Mouse (Mus musculus) midbrain, embryonic 11.5 days (tissue): ENCODE data around the gene Tiparp. TPM values are rescaled to one million over a fixed set of nuclear protein-coding genes. Genes with fewer than 3 reads are reported as not detected.

ENCODE experiments used
- ATAC-seq: fragments of 200-750 bp; cut with Nextera tagmentation; 2 replicates; pipeline ENCODE4 v1.8.0; 2017; ENCODE audit warnings: moderate TSS enrichment, moderate library complexity; ENCODE audit not compliant: low FRiP score
- DNase-seq: peaks from one replicate; pipeline ENCODE4 v3.0.0; 2015; ENCODE audit warnings: low spot score; ENCODE audit errors: missing footprints
- H3K27ac ChIP-seq: fragments of 300-500 bp; sonication (generic); 2 replicates; pipeline ENCODE4 v1.5.1; 2014; ENCODE audit warnings: low read depth, low read length
- H3K27me3 ChIP-seq: fragments of 300-500 bp; sonication (generic); 2 replicates; pipeline ENCODE4 v1.6.1; 2014; ENCODE audit warnings: mild to moderate bottlenecking, low read length, moderate library complexity, mixed read lengths; ENCODE audit not compliant: control insufficient read depth, insufficient read depth
- H3K36me3 ChIP-seq: fragments of 300-500 bp; sonication (generic); 2 replicates; pipeline ENCODE4 v1.6.1; 2014; ENCODE audit warnings: mild to moderate bottlenecking, low read length, moderate library complexity, mixed read lengths; ENCODE audit not compliant: control insufficient read depth, insufficient read depth
- H3K4me1 ChIP-seq: fragments of 300-500 bp; sonication (generic); 2 replicates; pipeline ENCODE4 v1.6.1; 2014; ENCODE audit warnings: low read length; ENCODE audit not compliant: control insufficient read depth, insufficient read depth
- H3K4me2 ChIP-seq: fragments of 300-500 bp; sonication (generic); 2 replicates; pipeline ENCODE4 v1.6.1; 2014; ENCODE audit warnings: mild to moderate bottlenecking, moderate library complexity
- H3K4me3 ChIP-seq: fragments of 300-500 bp; sonication (generic); 2 replicates; pipeline ENCODE4 v1.5.1; 2014; ENCODE audit warnings: low read depth, low read length
- H3K9ac ChIP-seq: fragments of 300-500 bp; sonication (generic); 2 replicates; pipeline ENCODE4 v1.6.1; 2014; ENCODE audit warnings: low read length
- H3K9me3 ChIP-seq: fragments of 300-500 bp; sonication (generic); 2 replicates; pipeline ENCODE4 v1.6.1; 2016; ENCODE audit warnings: low read length; ENCODE audit not compliant: control insufficient read depth
- WGBS: fragments of 180-500 bp; shearing (Covaris S2); extraction: QIAGEN DNeasy Blood & Tissue Kit; methylation state at CpG from one replicate; pipeline ENCODE4 v1.1.7; 2014; 5-methylcytosine and 5-hydroxymethylcytosine counted together
- polyA plus RNA-seq: library from polyadenylated mRNA; unstranded; fragments of >200 nt; fragmentation: Nextera tagmentation; extraction: Ambion mirVana; gene quantifications from 2 replicates; pipeline ENCODE4 v1.2.1, GENCODE M21; 2014

The Tiparp gene
- polyA plus RNA-seq, 1 experiment from 2014 or later: 38.8 TPM

- no peak for ATAC-seq
- DNase-seq: no peak
- Histone ChIP-seq H3K4me3 (no peak overlapping the region), H3K27me3 (no peaks in the 10 kb centered on the region), H3K4me1 (peaks cover 6% of the 10 kb centered on the region), H3K4me2 (no peak overlapping the region), H3K36me3 (no peaks in the 10 kb centered on the region), H3K27ac (no peak overlapping the region), H3K9me3 (no peaks in the 10 kb centered on the region), H3K9ac (no peak overlapping the region)
- 40% methylated on average over 1 of the region's 1 CpGs for WGBS
These were observed 9.1 kb downstream of the Tiparp start for GRCm38 (mm10) chr3:65537288-65537687.

- Histone ChIP-seq H3K27ac (no peak overlapping the region), H3K4me3 (no peak overlapping the region), H3K9me3 (no peaks in the 10 kb centered on the region), H3K9ac (no peak overlapping the region), H3K4me1 (no peaks in the 10 kb centered on the region), H3K27me3 (no peaks in the 10 kb centered on the region), H3K36me3 (no peaks in the 10 kb centered on the region), H3K4me2 (no peak overlapping the region)
- ATAC-seq (no peak), DNase-seq (no peak)
- 89% methylated on average over 6 of the region's 6 CpGs for WGBS
These were observed 12.8 kb downstream of the Tiparp start for GRCm38 (mm10) chr3:65540906-65541551.

GRCm38 (mm10) chr3:65541552-65541935 lies 13.3 kb downstream of the Tiparp start:
- no peaks in the 10 kb centered on the region for H3K36me3 ChIP-seq
- ATAC-seq: 0 out of 2 replicates have a peak, but pooled peaks have one; percentile 61
- H3K4me3 ChIP-seq: no peak overlapping the region
- no peak overlapping the region for H3K4me2 ChIP-seq
- no peak overlapping the region for H3K27ac ChIP-seq
- no peaks in the 10 kb centered on the region for H3K9me3 ChIP-seq
- no peak overlapping the region for H3K9ac ChIP-seq
- 39% methylated on average over 4 of the region's 4 CpGs for WGBS
- DNase-seq: no peak
- H3K27me3 ChIP-seq: no peaks in the 10 kb centered on the region
- H3K4me1 ChIP-seq: no peaks in the 10 kb centered on the region

GRCm38 (mm10) chr3:65549785-65550184 lies 21.6 kb downstream of the Tiparp start:
- WGBS: 79% methylated on average over 6 of the region's 6 CpGs
- no peaks in the 10 kb centered on the region for H3K36me3 ChIP-seq
- ATAC-seq (no peak), DNase-seq (no peak)
- no peak overlapping the region for H3K4me3 ChIP-seq
- no peak overlapping the region for H3K4me2 ChIP-seq
- no peak overlapping the region for H3K27ac ChIP-seq
- H3K4me1 ChIP-seq: peaks cover 6% of the 10 kb centered on the region
- no peak overlapping the region for H3K9ac ChIP-seq
- H3K9me3 ChIP-seq: no peaks in the 10 kb centered on the region
- H3K27me3 ChIP-seq: peaks cover 3% of the 10 kb centered on the region

GRCm38 (mm10) chr3:65551065-65551464 lies 22.9 kb downstream of the Tiparp start:
- ATAC-seq: no peak

GRCm38 (mm10) chr3:65554633-65555032 lies 26.4 kb downstream of the Tiparp start:
- ATAC-seq (no peak), DNase-seq (no peak)
- Histone ChIP-seq H3K4me2 (no peak overlapping the region), H3K4me3 (no peak overlapping the region), H3K4me1 (peaks cover 6% of the 10 kb centered on the region), H3K9ac (no peak overlapping the region), H3K9me3 (no peaks in the 10 kb centered on the region), H3K27me3 (peaks cover 3% of the 10 kb centered on the region; the same call in 1 of the 2 replicates), H3K27ac (no peak overlapping the region), H3K36me3 (no peaks in the 10 kb centered on the region)
- WGBS: 95% methylated on average over 2 of the region's 2 CpGs

More at GRCm38 (mm10) chr3:65551065-65551464, 22.9 kb downstream of the Tiparp start:
- H3K9me3 ChIP-seq: no peaks in the 10 kb centered on the region
- no peak for DNase-seq
- no peaks in the 10 kb centered on the region for H3K36me3 ChIP-seq
- no peak overlapping the region for H3K4me2 ChIP-seq
- peaks cover 6% of the 10 kb centered on the region for H3K4me1 ChIP-seq
- no peak overlapping the region for H3K9ac ChIP-seq
- 53% methylated on average over 5 of the region's 5 CpGs for WGBS
- no peak overlapping the region for H3K27ac ChIP-seq
- no peak overlapping the region for H3K4me3 ChIP-seq
- H3K27me3 ChIP-seq: peaks cover 3% of the 10 kb centered on the region

- ATAC-seq: 0 out of 2 replicates have a peak, but pooled peaks have one; percentile 14
- Histone ChIP-seq H3K36me3 (no peaks in the 10 kb centered on the region), H3K4me2 (no peak overlapping the region), H3K9me3 (no peaks in the 10 kb centered on the region), H3K9ac (no peak overlapping the region), H3K27me3 (no peaks in the 10 kb centered on the region), H3K4me3 (no peak overlapping the region), H3K27ac (no peak overlapping the region), H3K4me1 (no peaks in the 10 kb centered on the region)
- 71% methylated on average over 4 of the region's 4 CpGs for WGBS
- DNase-seq: no peak
These were observed 30.5 kb downstream of the Tiparp start for GRCm38 (mm10) chr3:65558679-65559078.

- no peak overlapping the region for H3K4me3 ChIP-seq
- no peaks in the 10 kb centered on the region for H3K9me3 ChIP-seq
- no peaks in the 10 kb centered on the region for H3K27me3 ChIP-seq
- H3K27ac ChIP-seq: no peak overlapping the region
- H3K9ac ChIP-seq: no peak overlapping the region
- ATAC-seq (no peak), DNase-seq (no peak)
- no peaks in the 10 kb centered on the region for H3K36me3 ChIP-seq
- H3K4me1 ChIP-seq: no peaks in the 10 kb centered on the region
- 80% methylated on average over 9 of the region's 9 CpGs for WGBS
- H3K4me2 ChIP-seq: no peak overlapping the region
These were observed 34.0 kb downstream of the Tiparp start for GRCm38 (mm10) chr3:65562212-65562611.

- Histone ChIP-seq H3K27ac (no peak overlapping the region), H3K4me2 (no peak overlapping the region)
These were observed 34.5 kb downstream of the Tiparp start for GRCm38 (mm10) chr3:65562694-65563093.

More at GRCm38 (mm10) chr3:65562694-65563093, 34.5 kb downstream of the Tiparp start:
- WGBS: 93% methylated on average over 3 of the region's 3 CpGs
- Histone ChIP-seq H3K27me3 (no peaks in the 10 kb centered on the region), H3K9me3 (no peaks in the 10 kb centered on the region), H3K4me1 (no peaks in the 10 kb centered on the region), H3K9ac (no peak overlapping the region), H3K4me3 (no peak overlapping the region), H3K36me3 (no peaks in the 10 kb centered on the region)
- ATAC-seq (no peak), DNase-seq (no peak)
